Mouse (Mus musculus) lung, adult 2 months (tissue): ENCODE measurements around the gene Asna1.

Experiments
- CTCF ChIP-seq: fragments of 200-500 bp; IDR thresholded peaks from 2 replicates; pipeline ENCODE4 v1.5.1; 2011; ENCODE audit warnings: mild to moderate bottlenecking, low read length, control low read depth; ENCODE audit not compliant: insufficient read depth
- POLR2A ChIP-seq: fragments of 200-500 bp; IDR thresholded peaks from 2 replicates; pipeline ENCODE4 v1.6.1; 2011; ENCODE audit warnings: low read depth, mild to moderate bottlenecking, control low read depth, low read length, borderline replicate concordance; ENCODE audit errors: extremely low read depth

GRCm38 (mm10) chr8:85035728-85036310 lies 10.7 kb upstream of the Asna1 start:
- TF ChIP-seq POLR2A = no peak
- TF ChIP-seq CTCF = no peak
